Mouse (Mus musculus) liver, embryonic 16.5 days (tissue): ENCODE results near the gene Chrm1. TPM values are rescaled to one million over a fixed set of nuclear protein-coding genes. Genes with fewer than 3 reads are reported as not detected.
"Not testable (repeated sequence)": the region's sequence is repeated elsewhere in the genome, so short reads cannot be mapped to it uniquely, and the experiment has no call there.

Source experiments
- ATAC-seq: fragments of 200-750 bp; cut with Nextera tagmentation; 2 replicates; pipeline ENCODE4 v1.8.0; 2017; ENCODE audit warnings: low read depth, mild to moderate bottlenecking, moderate number of reproducible peaks, moderate library complexity
- H3K27ac ChIP-seq: fragments of 300-500 bp; sonication (generic); 2 replicates; pipeline ENCODE4 v1.5.1; 2014; ENCODE audit warnings: mild to moderate bottlenecking, low read length
- H3K27me3 ChIP-seq: fragments of 300-500 bp; sonication (generic); 2 replicates; pipeline ENCODE4 v1.6.1; 2014; ENCODE audit warnings: low read depth, low read length, mixed read lengths; ENCODE audit not compliant: control insufficient read depth, insufficient read depth
- H3K36me3 ChIP-seq: fragments of 300-500 bp; sonication (generic); 2 replicates; pipeline ENCODE4 v1.6.1; 2014; ENCODE audit warnings: mild to moderate bottlenecking; ENCODE audit not compliant: control insufficient read depth, insufficient read depth
- H3K4me1 ChIP-seq: fragments of 300-500 bp; sonication (generic); 2 replicates; pipeline ENCODE4 v1.6.1; 2014; ENCODE audit warnings: low read depth, low read length, mixed read lengths; ENCODE audit not compliant: control insufficient read depth
- H3K4me2 ChIP-seq: fragments of 300-500 bp; sonication (generic); 2 replicates; pipeline ENCODE4 v1.6.1; 2014; ENCODE audit warnings: low read depth, low read length, mixed read lengths
- H3K4me3 ChIP-seq: fragments of 300-500 bp; sonication (generic); 2 replicates; pipeline ENCODE4 v1.5.1; 2014; ENCODE audit warnings: low read depth, mild to moderate bottlenecking, low read length
- H3K9ac ChIP-seq: fragments of 300-500 bp; sonication (generic); 2 replicates; pipeline ENCODE4 v1.6.1; 2014; ENCODE audit warnings: low read depth, low read length
- H3K9me3 ChIP-seq: fragments of 300-500 bp; sonication (generic); replicated peaks from 2 replicates; pipeline ENCODE4 v1.6.1; 2016; ENCODE audit warnings: low read length; ENCODE audit not compliant: control insufficient read depth
- WGBS: fragments of 180-500 bp; shearing (Covaris S2); extraction: QIAGEN DNeasy Blood & Tissue Kit; methylation state at CpG from one replicate; pipeline ENCODE4 v1.1.7; 2014; ENCODE audit not compliant: insufficient replicate concordance; 5-methylcytosine and 5-hydroxymethylcytosine counted together
- polyA plus RNA-seq: library from polyadenylated mRNA; unstranded; fragments of >200 nt; fragmentation: Nextera tagmentation; extraction: Ambion mirVana; gene quantifications from 2 replicates; pipeline ENCODE4 v1.2.1, GENCODE M21; 2015

Chrm1 gene
- polyA plus RNA-seq, 1 experiment from 2014 or later = not detected

- WGBS = 45% methylated on average over 3 of the region's 3 CpGs
- no peak for ATAC-seq
- H3K27ac ChIP-seq = peak overlapping the region; percentile 92
Measured at GRCm38 (mm10) chr19:8718357-8718756, 54.8 kb downstream of the Chrm1 start.

GRCm38 (mm10) chr19:8719037-8719436 lies 55.4 kb downstream of the Chrm1 start:
- peaks cover 49% of the 10 kb centered on the region for H3K4me1 ChIP-seq
- H3K27ac ChIP-seq = peak overlapping the region; percentile 40; the same call in 1 of the 2 replicates

More at GRCm38 (mm10) chr19:8718357-8718756, 54.8 kb downstream of the Chrm1 start:
- Histone ChIP-seq H3K36me3 (no peaks in the 10 kb centered on the region), H3K4me2 (no peak overlapping the region), H3K4me1 (peaks cover 49% of the 10 kb centered on the region), H3K27me3 (no peaks in the 10 kb centered on the region), H3K9me3 (no peaks in the 10 kb centered on the region), H3K9ac (no peak overlapping the region), H3K4me3 (no peak overlapping the region)

GRCm38 (mm10) chr19:8721378-8721777 lies 57.8 kb downstream of the Chrm1 start:
- no peak for ATAC-seq
- Histone ChIP-seq H3K4me2 (peak overlapping the region; percentile 84), H3K27me3 (no peaks in the 10 kb centered on the region), H3K4me1 (peaks cover 51% of the 10 kb centered on the region), H3K9me3 (no peaks in the 10 kb centered on the region), H3K36me3 (peaks cover 22% of the 10 kb centered on the region), H3K27ac (peak overlapping the region; percentile 100), H3K9ac (peak overlapping the region; percentile 95), H3K4me3 (peak overlapping the region; percentile 70)
- WGBS = 43% methylated on average over 1 of the region's 1 CpGs

More at GRCm38 (mm10) chr19:8719037-8719436, 55.4 kb downstream of the Chrm1 start:
- not testable (repeated sequence) for H3K4me3 ChIP-seq, H3K9ac ChIP-seq, H3K4me2 ChIP-seq, H3K9me3 ChIP-seq, H3K27me3 ChIP-seq, ATAC-seq, H3K36me3 ChIP-seq

- Histone ChIP-seq H3K27ac (peak overlapping the region; percentile 100), H3K4me2 (peak overlapping the region; percentile 84), H3K9ac (peak overlapping the region; percentile 95), H3K27me3 (no peaks in the 10 kb centered on the region), H3K4me1 (peaks cover 45% of the 10 kb centered on the region), H3K4me3 (peak overlapping the region; percentile 70), H3K9me3 (no peaks in the 10 kb centered on the region), H3K36me3 (peaks cover 28% of the 10 kb centered on the region)
- 35% methylated on average over 4 of the region's 4 CpGs for WGBS
- no peak for ATAC-seq
Measured at GRCm38 (mm10) chr19:8722021-8722420, 58.4 kb downstream of the Chrm1 start.

- peak overlapping the region; percentile 95 for H3K9ac ChIP-seq
- H3K4me2 ChIP-seq = peak overlapping the region; percentile 84
- ATAC-seq = 0 out of 2 replicates have a peak, but pooled peaks have one; percentile 2
- no peaks in the 10 kb centered on the region for H3K27me3 ChIP-seq
- WGBS = 0% methylated on average over 5 of the region's 5 CpGs
- peaks cover 30% of the 10 kb centered on the region for H3K36me3 ChIP-seq
- no peaks in the 10 kb centered on the region for H3K9me3 ChIP-seq
- peaks cover 40% of the 10 kb centered on the region for H3K4me1 ChIP-seq
- H3K27ac ChIP-seq = peak overlapping the region; percentile 100
- H3K4me3 ChIP-seq = peak overlapping the region; percentile 70
Measured at GRCm38 (mm10) chr19:8722559-8722906, 58.9 kb downstream of the Chrm1 start.

- H3K36me3 ChIP-seq = peaks cover 30% of the 10 kb centered on the region
- H3K9ac ChIP-seq = peak within 1 kb of the TSS; percentile 95
- no peaks in the 10 kb centered on the region for H3K27me3 ChIP-seq
- peak within 1 kb of the TSS; percentile 86 for H3K4me2 ChIP-seq
- peaks cover 35% of the 10 kb centered on the region for H3K4me1 ChIP-seq
- peak within 1 kb of the TSS; percentile 100 for H3K27ac ChIP-seq
- no peaks in the 10 kb centered on the region for H3K9me3 ChIP-seq
- ATAC-seq = peak; percentile 95
- WGBS = under 1% methylated on average over 50 of the region's 50 CpGs
- H3K4me3 ChIP-seq = peak within 1 kb of the TSS; percentile 70
Measured at GRCm38 (mm10) chr19:8722907-8723573, 59.5 kb downstream of the Chrm1 start, which contains the start of gene Slc3a2. Slc3a2 (minus strand) TSS chr19:8723369.

GRCm38 (mm10) chr19:8723574-8724346 lies 60.2 kb downstream of the Chrm1 start:
- Histone ChIP-seq H3K27ac (peak overlapping the region; percentile 100), H3K4me2 (peak overlapping the region; percentile 86), H3K36me3 (peaks cover 30% of the 10 kb centered on the region), H3K9ac (peak overlapping the region; percentile 72), H3K9me3 (no peaks in the 10 kb centered on the region), H3K27me3 (no peaks in the 10 kb centered on the region), H3K4me1 (peaks cover 31% of the 10 kb centered on the region), H3K4me3 (peak overlapping the region; percentile 70)
- WGBS = under 1% methylated on average over 20 of the region's 20 CpGs
- no peak for ATAC-seq

- peak overlapping the region; percentile 72 for H3K9ac ChIP-seq
- peaks cover 30% of the 10 kb centered on the region for H3K36me3 ChIP-seq
- no peaks in the 10 kb centered on the region for H3K9me3 ChIP-seq
- no peak for ATAC-seq
- H3K27ac ChIP-seq = peak overlapping the region; percentile 100
- H3K4me3 ChIP-seq = peak overlapping the region; percentile 70
- H3K27me3 ChIP-seq = no peaks in the 10 kb centered on the region
- H3K4me1 ChIP-seq = peaks cover 30% of the 10 kb centered on the region
- WGBS = 1% methylated on average over 2 of the region's 2 CpGs
- H3K4me2 ChIP-seq = peak overlapping the region; percentile 86
Measured at GRCm38 (mm10) chr19:8724392-8724791, 60.8 kb downstream of the Chrm1 start.
